In the genomic region with DNA sequence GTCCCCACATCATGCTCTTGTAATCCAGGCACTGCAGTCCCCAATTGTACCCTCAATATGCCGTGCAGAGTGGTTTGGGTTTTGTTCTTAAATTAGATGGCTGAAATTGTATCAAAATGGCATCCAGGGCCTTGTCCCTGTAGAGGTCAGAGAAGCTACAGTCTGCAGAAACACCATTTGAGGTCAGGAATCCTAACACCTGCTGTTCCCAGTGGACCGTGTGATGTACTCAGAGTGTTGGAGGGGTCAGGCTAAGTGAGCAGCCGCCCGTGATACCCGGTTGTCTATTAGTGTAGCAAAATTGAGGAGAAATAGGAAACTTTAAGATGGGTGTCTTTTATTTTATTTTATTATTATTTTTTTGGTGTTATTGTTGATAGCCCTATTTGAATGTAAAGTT, we compare ENCODE assay signal across 16 mouse cellular contexts.
A peak's percentile ranks its signal among the peaks of the same experiment; 100 is the strongest.
DNase-seq lines count a peak whose midpoint lies in the region; ATAC-seq lines count a peak whose summit lies in the region.
"Had no signal": no experiment of that assay in that cellular context is flagged by ENCODE, and none has a peak within 500 bp of the region (broad histone marks: within the 10 kb centered on the region; RNA-seq: fewer than 3 reads in every experiment).

No protein-coding gene starts in this region.

- H3K4me3 ChIP-seq in midbrain, embryonic 14.5 days (replicated peaks; ENCODE audit: low read depth, low read length), result no peak overlapping the region
- no peak overlapping the region for H3K4me3 ChIP-seq in midbrain, embryonic 10.5 days
- no peak overlapping the region for H3K4me3 ChIP-seq in neural tube, embryonic 11.5 days (ENCODE audit: low read depth, low read length)

- 0 out of 2 replicates have a peak, but pooled peaks cover 3% of the 10 kb centered on the region for H3K27me3 ChIP-seq in midbrain, embryonic 14.5 days (ENCODE audit: control insufficient read depth, insufficient read depth, low read length)
- no peaks in the 10 kb centered on the region for H3K27me3 ChIP-seq in midbrain, embryonic 10.5 days (ENCODE audit: low read depth, poor library complexity, severe bottlenecking)
- no peaks in the 10 kb centered on the region for H3K27me3 ChIP-seq in neural tube, embryonic 11.5 days (ENCODE audit: control insufficient read depth, insufficient read depth, low read length)

- 0 out of 2 replicates have a peak, but pooled peaks cover 2% of the 10 kb centered on the region for H3K36me3 ChIP-seq in midbrain, embryonic 14.5 days (ENCODE audit: control insufficient read depth, insufficient read depth, low read length)
- peaks cover 17% of the 10 kb centered on the region for H3K36me3 ChIP-seq in midbrain, embryonic 10.5 days
- no peaks in the 10 kb centered on the region for H3K36me3 ChIP-seq in neural tube, embryonic 11.5 days (ENCODE audit: control insufficient read depth, insufficient read depth, low read length)

- peak overlapping the region; percentile 52 for H3K4me2 ChIP-seq in midbrain, embryonic 14.5 days (ENCODE audit: low read length)
- peak overlapping the region; percentile 34 for H3K4me2 ChIP-seq in neural tube, embryonic 11.5 days (ENCODE audit: low read depth)

- no peak for ATAC-seq in midbrain, embryonic 14.5 days (ENCODE audit: low FRiP score, low TSS enrichment)
- no peak for ATAC-seq in neural tube, embryonic 11.5 days (ENCODE audit: insufficient read depth, low FRiP score, low TSS enrichment)
- ATAC-seq: intestine, embryonic 16.5 days had no signal

- no peaks in the 10 kb centered on the region for H3K9me3 ChIP-seq in midbrain, embryonic 14.5 days (ENCODE audit: control insufficient read depth, low read length)
- no peaks in the 10 kb centered on the region for H3K9me3 ChIP-seq in midbrain, embryonic 10.5 days (replicated peaks)
- H3K9me3 ChIP-seq in neural tube, embryonic 11.5 days (ENCODE audit: control insufficient read depth, low read length), result no peaks in the 10 kb centered on the region

- H3K9ac ChIP-seq in midbrain, embryonic 14.5 days (replicated peaks; ENCODE audit: low read length), result no peak overlapping the region
- no peak overlapping the region for H3K9ac ChIP-seq in neural tube, embryonic 11.5 days (ENCODE audit: low read length)

- H3K4me1 ChIP-seq in midbrain, embryonic 14.5 days (ENCODE audit: control insufficient read depth, insufficient read depth, low read length), result peaks cover 31% of the 10 kb centered on the region
- peaks cover 53% of the 10 kb centered on the region for H3K4me1 ChIP-seq in midbrain, embryonic 10.5 days
- H3K4me1 ChIP-seq in neural tube, embryonic 11.5 days (ENCODE audit: control insufficient read depth, insufficient read depth, low read length), result peaks cover 24% of the 10 kb centered on the region

- WGBS in midbrain, embryonic 14.5 days, result 18% methylated on average over 5 of the region's 5 CpGs
- WGBS in midbrain, embryonic 10.5 days, result 37% methylated on average over 5 of the region's 5 CpGs
- WGBS in neural tube, embryonic 11.5 days, result 15% methylated on average over 5 of the region's 5 CpGs

- DNase-seq in embryo, embryonic 10 days (ENCODE audit: low spot score), result peak; percentile 39
- no peak for DNase-seq in embryo, embryonic 11 days
- no peak for DNase-seq in midbrain, embryonic 14.5 days
- DNase-seq in midbrain, embryonic 10.5 days (ENCODE audit: low spot score), result no peak
- DNase-seq in neural tube, embryonic 11.5 days (ENCODE audit: low spot score), result no peak
- DNase-seq in layer of hippocampus, postnatal 14 days (ENCODE audit: low spot score in 2 of 2), result no peak
- DNase-seq in layer of hippocampus, adult 9-11 months, result no peak
- DNase-seq in kidney, postnatal 14 days, result no peak
- DNase-seq: adrenal gland, postnatal 10 days; gastrocnemius, postnatal 14 days; heart, postnatal 14 days; liver; lung, adult 2 months; thymus, adult 18-20 months had no signal

- H3K27ac ChIP-seq in midbrain, embryonic 14.5 days (replicated peaks; ENCODE audit: low read depth, low read length), result no peak overlapping the region
- H3K27ac ChIP-seq in midbrain, embryonic 10.5 days (replicated peaks), result no peak overlapping the region; the same call in 1 of the 2 replicates
- H3K27ac ChIP-seq in neural tube, embryonic 11.5 days (ENCODE audit: low read depth, low read length), result no peak overlapping the region
- H3K27ac ChIP-seq: macrophage had no signal
